Mouse (Mus musculus) liver, postnatal 0 days (tissue): Measurements from ENCODE around the gene Fam222a. TPM values are rescaled to one million over a fixed set of nuclear protein-coding genes. Genes with fewer than 3 reads are reported as not detected.

Source experiments
- ATAC-seq: fragments of 200-750 bp; cut with Nextera tagmentation; 2 replicates; pipeline ENCODE4 v1.8.0; 2017; ENCODE audit warnings: mild to moderate bottlenecking, moderate library complexity
- DNase-seq: peaks from one replicate; pipeline ENCODE4 v3.0.0-alpha.2; 2016
- H3K27ac ChIP-seq: fragments of 300-500 bp; sonication (generic); 2 replicates; pipeline ENCODE4 v1.5.1; 2014; ENCODE audit warnings: antibody characterized with exemption, moderate library complexity, mild to moderate bottlenecking, low read depth
- H3K27me3 ChIP-seq: fragments of 300-500 bp; sonication (generic); 2 replicates; pipeline ENCODE4 v1.6.1; 2014; ENCODE audit warnings: low read length, control low read depth, mixed read lengths; ENCODE audit not compliant: insufficient read depth
- H3K36me3 ChIP-seq: fragments of 300-500 bp; sonication (generic); replicated peaks from 2 replicates; pipeline ENCODE4 v1.6.1; 2014; ENCODE audit warnings: mild to moderate bottlenecking, control low read depth, low read length, moderate library complexity, mixed read lengths; ENCODE audit not compliant: insufficient read depth
- H3K4me1 ChIP-seq: fragments of 300-500 bp; sonication (generic); 2 replicates; pipeline ENCODE4 v1.6.1; 2014; ENCODE audit warnings: antibody characterized with exemption, mild to moderate bottlenecking, control low read depth; ENCODE audit not compliant: insufficient read depth
- H3K4me2 ChIP-seq: fragments of 300-500 bp; sonication (generic); 2 replicates; pipeline ENCODE4 v1.6.1; 2014; ENCODE audit warnings: low read depth, mild to moderate bottlenecking, low read length, moderate library complexity, mixed read lengths
- H3K4me3 ChIP-seq: fragments of 300-500 bp; sonication (generic); 2 replicates; pipeline ENCODE4 v1.5.1; 2014; ENCODE audit warnings: low read depth, low read length
- H3K9ac ChIP-seq: fragments of 300-500 bp; sonication (generic); replicated peaks from 2 replicates; pipeline ENCODE4 v1.6.1; 2014; ENCODE audit warnings: mild to moderate bottlenecking, moderate library complexity
- H3K9me3 ChIP-seq: fragments of 300-500 bp; sonication (generic); 2 replicates; pipeline ENCODE4 v1.6.1; 2016; ENCODE audit warnings: mild to moderate bottlenecking, control low read depth, low read length, mixed read lengths
- CTCF ChIP-seq: sonication (generic); IDR thresholded peaks from 2 replicates; pipeline ENCODE4 v1.5.1; 2016; ENCODE audit warnings: antibody characterized with exemption, low read depth
- EP300 ChIP-seq: IDR thresholded peaks from 2 replicates; pipeline ENCODE4 v1.6.1; 2016; ENCODE audit warnings: antibody characterized with exemption, low read depth, mild to moderate bottlenecking
- WGBS: fragments of 180-500 bp; shearing (Covaris S2); extraction: QIAGEN DNeasy Blood & Tissue Kit; methylation state at CpG from one replicate; pipeline ENCODE4 v1.1.7; 2014; ENCODE audit not compliant: insufficient replicate concordance; 5-methylcytosine and 5-hydroxymethylcytosine counted together
- polyA plus RNA-seq: library from polyadenylated mRNA; unstranded; fragments of >200 nt; fragmentation: Nextera tagmentation; extraction: Ambion mirVana; gene quantifications from 2 replicates; pipeline ENCODE4 v1.2.1, GENCODE M21; 2015

Fam222a gene
- polyA plus RNA-seq, 1 experiment from 2014 or later: 0.80 TPM

- Histone ChIP-seq H3K4me3 (no peak overlapping the region), H3K9me3 (no peaks in the 10 kb centered on the region), H3K27ac (no peak overlapping the region), H3K4me1 (peaks cover 10% of the 10 kb centered on the region), H3K27me3 (no peaks in the 10 kb centered on the region), H3K9ac (no peak overlapping the region), H3K4me2 (0 out of 2 replicates have a peak overlapping the region, but pooled peaks have one; percentile 6), H3K36me3 (no peaks in the 10 kb centered on the region)
- no peak for TF ChIP-seq CTCF
- TF ChIP-seq EP300: no peak
- ATAC-seq (no peak), DNase-seq (no peak)
- 32% methylated on average over 14 of the region's 14 CpGs for WGBS
Observed at GRCm38 (mm10) chr5:114651002-114651401, 83.2 kb downstream of the Fam222a start.

GRCm38 (mm10) chr5:114651449-114651848, 83.6 kb downstream of the Fam222a start:
- 22% methylated on average over 3 of the region's 3 CpGs for WGBS
- H3K9me3 ChIP-seq: no peaks in the 10 kb centered on the region
- DNase-seq (no peak), ATAC-seq (no peak)
- TF ChIP-seq CTCF (no peak), EP300 (no peak)
- no peak overlapping the region for H3K4me3 ChIP-seq
- H3K27ac ChIP-seq: no peak overlapping the region
- 0 out of 2 replicates have a peak overlapping the region, but pooled peaks have one; percentile 6 for H3K4me2 ChIP-seq
- H3K27me3 ChIP-seq: peaks cover 4% of the 10 kb centered on the region
- H3K4me1 ChIP-seq: peaks cover 10% of the 10 kb centered on the region
- no peaks in the 10 kb centered on the region for H3K36me3 ChIP-seq
- no peak overlapping the region for H3K9ac ChIP-seq

- 59% methylated on average over 11 of the region's 15 CpGs for WGBS
- H3K27me3 ChIP-seq: peaks cover 25% of the 10 kb centered on the region
- no peak overlapping the region for H3K27ac ChIP-seq
- H3K4me3 ChIP-seq: no peak overlapping the region
- DNase-seq (no peak), ATAC-seq (0 out of 2 replicates have a peak, but pooled peaks have one; percentile 21)
- H3K9ac ChIP-seq: no peak overlapping the region
- no peaks in the 10 kb centered on the region for H3K9me3 ChIP-seq
- H3K4me1 ChIP-seq: no peaks in the 10 kb centered on the region
- no peak for TF ChIP-seq CTCF
- no peak for TF ChIP-seq EP300
- H3K4me2 ChIP-seq: no peak overlapping the region
- H3K36me3 ChIP-seq: no peaks in the 10 kb centered on the region
Observed at GRCm38 (mm10) chr5:114653656-114654437, 86.0 kb downstream of the Fam222a start.

- Histone ChIP-seq H3K9ac (no peak overlapping the region), H3K4me1 (no peaks in the 10 kb centered on the region), H3K27ac (no peak overlapping the region), H3K4me2 (no peak overlapping the region), H3K27me3 (peaks cover 35% of the 10 kb centered on the region), H3K4me3 (no peak overlapping the region), H3K9me3 (no peaks in the 10 kb centered on the region), H3K36me3 (no peaks in the 10 kb centered on the region)
- ATAC-seq: no peak
- TF ChIP-seq CTCF: no peak
- no peak for TF ChIP-seq EP300
- no peak for DNase-seq
- WGBS: 72% methylated on average over 5 of the region's 5 CpGs
Observed at GRCm38 (mm10) chr5:114655721-114656120, 87.9 kb downstream of the Fam222a start.

- TF ChIP-seq CTCF: no peak
- TF ChIP-seq EP300: no peak
- H3K4me2 ChIP-seq: no peak overlapping the region
- no peak for DNase-seq
- no peak overlapping the region for H3K27ac ChIP-seq
- H3K9ac ChIP-seq: no peak overlapping the region
- H3K27me3 ChIP-seq: peaks cover 35% of the 10 kb centered on the region
- no peaks in the 10 kb centered on the region for H3K36me3 ChIP-seq
- H3K4me3 ChIP-seq: no peak overlapping the region
- no peak for ATAC-seq
- H3K9me3 ChIP-seq: no peaks in the 10 kb centered on the region
- 70% methylated on average over 7 of the region's 7 CpGs for WGBS
- H3K4me1 ChIP-seq: no peaks in the 10 kb centered on the region
Observed at GRCm38 (mm10) chr5:114656305-114656704, 88.5 kb downstream of the Fam222a start.

- no peaks in the 10 kb centered on the region for H3K9me3 ChIP-seq
- H3K4me3 ChIP-seq: peak overlapping the region; percentile 46; the same call in 1 of the 2 replicates
- no peak for DNase-seq
- no peak overlapping the region for H3K4me2 ChIP-seq
- H3K36me3 ChIP-seq: no peaks in the 10 kb centered on the region
- peaks cover 35% of the 10 kb centered on the region for H3K27me3 ChIP-seq
- H3K27ac ChIP-seq: no peak overlapping the region
- H3K9ac ChIP-seq: no peak overlapping the region
- no peaks in the 10 kb centered on the region for H3K4me1 ChIP-seq
- TF ChIP-seq EP300: no peak
- no peak for TF ChIP-seq CTCF
- WGBS: 26% methylated on average over 10 of the region's 10 CpGs
- no peak for ATAC-seq
Observed at GRCm38 (mm10) chr5:114657426-114657825, 89.6 kb downstream of the Fam222a start.
